Mouse (Mus musculus) kidney, embryonic 16.5 days (tissue): ENCODE results near the gene Ephb2. TPM values are rescaled to one million over a fixed set of nuclear protein-coding genes. Genes with fewer than 3 reads are reported as not detected.
A peak's percentile ranks its signal among the peaks of the same experiment; 100 is the strongest.

Source experiments
- ATAC-seq: fragments of 200-750 bp; cut with Nextera tagmentation; 2 replicates; pipeline ENCODE4 v1.8.0; 2017; ENCODE audit warnings: moderate TSS enrichment; ENCODE audit not compliant: low FRiP score, low TSS enrichment
- H3K27ac ChIP-seq: fragments of 300-500 bp; sonication (generic); 2 replicates; pipeline ENCODE4 v1.5.1; 2014; ENCODE audit warnings: low read length
- H3K27me3 ChIP-seq: fragments of 300-500 bp; sonication (generic); 2 replicates; pipeline ENCODE4 v1.6.1; 2014; ENCODE audit warnings: low read length, control low read depth, mixed read lengths; ENCODE audit not compliant: insufficient read depth
- H3K36me3 ChIP-seq: fragments of 300-500 bp; sonication (generic); 2 replicates; pipeline ENCODE4 v1.6.1; 2014; ENCODE audit warnings: low read length, control low read depth, mixed read lengths; ENCODE audit not compliant: insufficient read depth
- H3K4me1 ChIP-seq: fragments of 300-500 bp; sonication (generic); 2 replicates; pipeline ENCODE4 v1.6.1; 2014; ENCODE audit warnings: low read length, control low read depth, mixed read lengths; ENCODE audit not compliant: insufficient read depth
- H3K4me2 ChIP-seq: fragments of 300-500 bp; sonication (generic); replicated peaks from 2 replicates; pipeline ENCODE4 v1.6.1; 2014; ENCODE audit warnings: low read depth, low read length
- H3K4me3 ChIP-seq: fragments of 300-500 bp; sonication (generic); 2 replicates; pipeline ENCODE4 v1.5.1; 2014; ENCODE audit warnings: mild to moderate bottlenecking, low read length
- H3K9ac ChIP-seq: fragments of 300-500 bp; sonication (generic); replicated peaks from 2 replicates; pipeline ENCODE4 v1.6.1; 2014; ENCODE audit warnings: low read length
- H3K9me3 ChIP-seq: fragments of 300-500 bp; sonication (generic); 2 replicates; pipeline ENCODE4 v1.6.1; 2016; ENCODE audit warnings: low read length, control low read depth
- WGBS: fragments of 180-500 bp; shearing (Covaris S2); extraction: QIAGEN DNeasy Blood & Tissue Kit; methylation state at CpG from one replicate; pipeline ENCODE4 v1.1.7; 2014; 5-methylcytosine and 5-hydroxymethylcytosine counted together
- polyA plus RNA-seq: library from polyadenylated mRNA; unstranded; fragments of >200 nt; fragmentation: Nextera tagmentation; extraction: Ambion mirVana; gene quantifications from 2 replicates; pipeline ENCODE4 v1.2.1, GENCODE M21; 2015

Ephb2 gene
- polyA plus RNA-seq, result 3.4 and 3.6 TPM in 2 replicates

- H3K9me3 ChIP-seq, result no peaks in the 10 kb centered on the region
- H3K27me3 ChIP-seq, result peaks cover 24% of the 10 kb centered on the region; the same call in 1 of the 2 replicates
- ATAC-seq, result peak; percentile 77
Measured at GRCm38 (mm10) chr4:136835621-136836386, at the start of gene Ephb2. Gene Ephb2 (minus strand): TSS chr4:136835988.

DNA sequence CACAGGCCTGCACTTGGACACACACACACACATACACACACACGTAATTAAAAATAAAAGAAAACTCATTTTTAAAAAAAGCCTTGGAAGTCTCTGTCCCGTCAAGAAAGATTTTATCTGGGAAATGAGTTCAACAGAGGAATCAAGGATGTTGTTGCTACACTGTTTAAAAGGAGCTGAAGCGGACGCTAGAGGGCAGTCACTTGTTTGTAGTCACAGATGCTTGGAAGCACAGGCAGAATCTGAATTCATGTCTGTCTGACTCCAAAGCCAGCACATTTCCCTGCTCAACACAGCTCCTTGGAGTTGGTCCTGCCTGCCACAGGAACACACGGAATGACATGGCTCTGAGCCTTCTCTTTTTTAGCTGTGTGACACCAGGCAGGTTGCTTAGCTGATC lies 42.8 kb upstream of the Ephb2 start:
- Histone ChIP-seq H3K4me2 (no peak overlapping the region), H3K27me3 (no peaks in the 10 kb centered on the region), H3K9ac (no peak overlapping the region), H3K36me3 (no peaks in the 10 kb centered on the region), H3K9me3 (no peaks in the 10 kb centered on the region), H3K4me3 (no peak overlapping the region), H3K27ac (no peak overlapping the region), H3K4me1 (no peaks in the 10 kb centered on the region)
- ATAC-seq, result no peak
- 24% methylated on average over 5 of the region's 5 CpGs for WGBS

More at GRCm38 (mm10) chr4:136835621-136836386, at the start of gene Ephb2:
- Histone ChIP-seq H3K4me2 (peak within 1 kb of the TSS; percentile 98), H3K9ac (peak within 1 kb of the TSS; percentile 89), H3K27ac (peak within 1 kb of the TSS; percentile 86), H3K4me3 (peak within 1 kb of the TSS; percentile 81), H3K36me3 (no peaks in the 10 kb centered on the region), H3K4me1 (peaks cover 32% of the 10 kb centered on the region)
- under 1% methylated on average over 73 of the region's 88 CpGs for WGBS

- Histone ChIP-seq H3K9me3 (no peaks in the 10 kb centered on the region), H3K4me1 (no peaks in the 10 kb centered on the region), H3K36me3 (no peaks in the 10 kb centered on the region), H3K9ac (no peak overlapping the region), H3K27me3 (no peaks in the 10 kb centered on the region), H3K4me3 (no peak overlapping the region), H3K27ac (no peak overlapping the region), H3K4me2 (no peak overlapping the region)
- 0 out of 2 replicates have a peak, but pooled peaks have one; percentile 19 for ATAC-seq
- WGBS, result 51% methylated on average over 8 of the region's 8 CpGs
Measured at GRCm38 (mm10) chr4:136878171-136878570, 42.4 kb upstream of the Ephb2 start.

DNA sequence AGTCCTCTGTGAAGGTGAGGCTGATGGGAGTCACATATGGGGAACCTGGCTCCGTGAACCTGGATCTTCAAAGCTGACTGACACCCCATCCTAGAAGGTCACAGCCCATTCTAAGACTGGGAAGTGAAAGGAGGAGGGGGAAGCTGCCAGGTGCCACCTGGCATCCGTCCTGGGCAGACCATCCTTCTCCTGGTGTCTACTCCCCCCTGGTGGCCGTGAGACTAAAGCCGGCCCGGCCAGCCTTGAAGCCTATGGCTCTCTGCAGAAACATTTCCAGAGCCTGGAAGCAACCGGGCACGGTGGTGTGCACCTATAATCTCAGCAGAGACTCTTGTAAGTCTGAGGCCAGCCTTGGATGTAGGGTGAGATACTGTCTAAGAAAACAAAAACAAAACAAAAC lies 41.2 kb upstream of the Ephb2 start:
- H3K4me3 ChIP-seq, result no peak overlapping the region
- H3K9ac ChIP-seq, result no peak overlapping the region
- no peak overlapping the region for H3K27ac ChIP-seq
- no peaks in the 10 kb centered on the region for H3K36me3 ChIP-seq
- H3K27me3 ChIP-seq, result no peaks in the 10 kb centered on the region
- H3K9me3 ChIP-seq, result no peaks in the 10 kb centered on the region
- WGBS, result 19% methylated on average over 7 of the region's 7 CpGs
- no peak overlapping the region for H3K4me2 ChIP-seq
- no peaks in the 10 kb centered on the region for H3K4me1 ChIP-seq
- ATAC-seq, result peak; percentile 51; the same call in 1 of the 2 replicates

DNA sequence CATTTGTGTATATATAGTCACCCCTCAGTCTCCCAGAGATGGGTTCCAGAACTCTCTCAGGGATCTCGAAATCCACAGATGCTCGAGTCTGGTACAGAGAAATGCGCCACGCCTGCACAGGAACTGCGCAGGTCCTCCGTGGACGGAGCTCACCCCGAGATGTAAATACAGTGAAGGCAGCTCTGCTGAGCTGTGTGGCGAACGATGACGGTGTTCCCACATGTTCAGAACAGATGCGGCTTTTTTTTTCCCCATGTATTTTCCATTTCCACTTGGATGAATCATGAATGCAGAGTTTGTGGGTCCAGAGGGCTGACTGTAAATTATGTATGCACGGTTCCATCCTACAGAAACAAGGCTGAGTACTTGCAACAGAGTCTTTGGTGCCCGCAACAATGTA lies 39.2 kb upstream of the Ephb2 start:
- Histone ChIP-seq H3K36me3 (no peaks in the 10 kb centered on the region), H3K27ac (no peak overlapping the region)
- 88% methylated on average over 14 of the region's 14 CpGs for WGBS

DNA sequence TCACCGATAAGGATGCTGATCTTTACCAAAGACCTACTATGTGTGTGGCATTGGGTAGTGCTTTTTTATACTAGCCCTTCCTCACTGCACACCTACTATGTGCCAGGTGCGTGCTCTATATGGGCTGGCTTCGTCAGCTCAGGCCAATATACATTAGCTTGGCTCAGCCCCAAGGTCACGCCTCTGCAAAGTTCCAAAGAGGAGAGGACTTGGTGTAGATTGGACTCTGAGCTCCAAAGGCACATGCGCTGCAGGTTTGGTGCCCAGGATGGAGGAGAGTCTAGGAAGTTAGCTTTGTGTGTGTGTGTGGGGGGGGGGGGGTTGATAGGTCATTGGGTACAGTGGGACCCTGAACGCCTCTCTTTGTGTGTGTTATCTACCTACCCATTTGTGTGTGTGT lies 32.6 kb upstream of the Ephb2 start:
- Histone ChIP-seq H3K36me3 (no peaks in the 10 kb centered on the region), H3K4me2 (no peak overlapping the region), H3K27me3 (no peaks in the 10 kb centered on the region), H3K4me3 (no peak overlapping the region), H3K27ac (no peak overlapping the region), H3K9ac (no peak overlapping the region), H3K4me1 (peaks cover 9% of the 10 kb centered on the region; the same call in 1 of the 2 replicates), H3K9me3 (no peaks in the 10 kb centered on the region)
- 76% methylated on average over 6 of the region's 6 CpGs for WGBS
- ATAC-seq, result no peak; the same call in 1 of the 2 replicates

More for the DNA sequence above, 39.2 kb upstream of the Ephb2 start:
- ATAC-seq, result no peak
- H3K9me3 ChIP-seq, result no peaks in the 10 kb centered on the region
- no peaks in the 10 kb centered on the region for H3K27me3 ChIP-seq
- no peak overlapping the region for H3K4me3 ChIP-seq
- H3K9ac ChIP-seq, result no peak overlapping the region
- no peak overlapping the region for H3K4me2 ChIP-seq
- H3K4me1 ChIP-seq, result no peaks in the 10 kb centered on the region

DNA sequence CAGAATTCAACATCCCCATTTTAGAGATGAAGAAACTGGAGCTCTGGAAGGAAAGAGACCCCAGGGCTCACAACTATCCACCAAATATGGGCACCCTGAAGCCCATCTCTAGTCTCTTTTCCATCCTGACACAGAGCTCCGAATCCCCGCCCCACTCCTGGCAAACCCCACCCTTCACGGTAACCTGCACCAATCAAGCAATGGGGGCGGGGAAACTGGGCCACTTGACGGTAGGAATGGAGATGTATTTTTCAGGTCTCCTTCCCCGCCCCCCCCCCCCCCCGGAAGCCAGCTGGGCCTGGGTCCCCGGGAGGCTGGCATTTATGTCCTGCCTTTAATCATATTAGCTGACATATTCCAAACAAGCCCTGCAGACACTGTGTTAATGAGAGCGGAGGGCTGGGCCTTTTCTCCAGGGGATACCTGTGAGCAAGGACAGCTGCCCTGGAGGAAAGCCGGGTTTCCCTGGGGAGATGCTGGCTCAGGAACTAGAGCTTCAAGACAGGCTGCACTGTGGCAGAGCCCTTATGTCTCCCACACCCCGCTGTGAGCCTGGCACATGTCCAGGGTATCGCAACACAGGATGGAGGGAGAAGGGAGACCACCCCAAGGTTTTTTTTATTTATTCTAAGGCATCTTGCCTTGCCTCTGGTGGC lies 32.0 kb upstream of the Ephb2 start:
- no peaks in the 10 kb centered on the region for H3K27me3 ChIP-seq

GRCm38 (mm10) chr4:136865531-136865930 lies 29.7 kb upstream of the Ephb2 start:
- Histone ChIP-seq H3K27ac (no peak overlapping the region), H3K4me1 (peaks cover 13% of the 10 kb centered on the region; the same call in 1 of the 2 replicates), H3K36me3 (no peaks in the 10 kb centered on the region), H3K4me3 (no peak overlapping the region), H3K9ac (no peak overlapping the region), H3K27me3 (no peaks in the 10 kb centered on the region; the same call in 1 of the 2 replicates), H3K4me2 (no peak overlapping the region), H3K9me3 (no peaks in the 10 kb centered on the region)
- 68% methylated on average over 5 of the region's 5 CpGs for WGBS
- no peak for ATAC-seq

More for the DNA sequence above, 32.0 kb upstream of the Ephb2 start:
- Histone ChIP-seq H3K4me2 (0 out of 2 replicates have a peak overlapping the region, but pooled peaks have one; percentile 5), H3K4me3 (no peak overlapping the region), H3K4me1 (peaks cover 9% of the 10 kb centered on the region; the same call in 1 of the 2 replicates), H3K27ac (no peak overlapping the region), H3K9ac (no peak overlapping the region), H3K36me3 (no peaks in the 10 kb centered on the region), H3K9me3 (no peaks in the 10 kb centered on the region)
- no peak for ATAC-seq
- 11% methylated on average over 11 of the region's 12 CpGs for WGBS

DNA sequence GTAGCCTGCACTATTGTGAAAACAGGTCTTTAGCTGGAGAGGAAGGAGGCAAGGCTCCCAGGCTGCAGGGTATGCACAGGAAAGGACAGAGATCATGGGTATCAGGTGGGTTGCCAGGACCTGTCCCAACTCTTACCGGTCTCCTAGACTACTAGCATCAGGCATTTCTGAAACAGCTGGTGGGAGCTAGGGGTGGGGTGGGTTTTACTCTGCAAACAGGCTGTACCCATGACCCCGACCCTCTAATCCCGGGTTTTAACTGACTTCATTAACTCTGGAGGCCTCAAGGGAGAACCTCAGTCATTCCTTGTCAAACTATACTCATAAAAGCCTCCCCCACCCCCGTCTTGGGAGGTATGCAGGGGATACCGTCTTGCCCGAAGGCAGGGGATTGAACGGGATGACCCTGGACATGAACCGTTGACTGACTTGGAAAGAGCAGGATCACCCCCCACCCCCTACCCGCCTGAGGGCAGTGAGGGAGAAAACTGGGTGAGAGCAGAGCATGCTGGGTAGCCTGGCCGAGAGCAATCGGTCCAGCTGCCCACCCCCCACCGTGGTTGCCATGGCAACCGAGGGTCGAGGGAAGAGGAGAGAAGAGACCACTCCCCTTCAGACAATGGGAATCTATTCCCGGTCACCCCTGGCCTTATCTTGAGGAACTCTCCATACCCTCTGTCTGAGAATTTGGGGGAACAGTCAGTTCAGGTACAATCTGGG lies 29.1 kb upstream of the Ephb2 start:
- H3K27ac ChIP-seq, result no peak overlapping the region
- H3K4me2 ChIP-seq, result no peak overlapping the region
- ATAC-seq, result no peak
- peaks cover 13% of the 10 kb centered on the region; the same call in 1 of the 2 replicates for H3K4me1 ChIP-seq
- no peak overlapping the region for H3K9ac ChIP-seq
- H3K9me3 ChIP-seq, result no peaks in the 10 kb centered on the region
- WGBS, result 8% methylated on average over 15 of the region's 15 CpGs
- no peak overlapping the region for H3K4me3 ChIP-seq
- no peaks in the 10 kb centered on the region; the same call in 1 of the 2 replicates for H3K27me3 ChIP-seq
- H3K36me3 ChIP-seq, result no peaks in the 10 kb centered on the region
